Mouse (Mus musculus): ENCODE measurements around the gene Acin1. TPM values are rescaled to one million over a fixed set of nuclear protein-coding genes. Genes with fewer than 3 reads are reported as not detected.
"Not testable (repeated sequence)": the region's sequence is repeated elsewhere in the genome, so short reads cannot be mapped to it uniquely, and the experiment has no call there.

The Acin1 gene
- total RNA-seq, 2 experiments from 2014 or later, result 126 to 237 TPM

DNA sequence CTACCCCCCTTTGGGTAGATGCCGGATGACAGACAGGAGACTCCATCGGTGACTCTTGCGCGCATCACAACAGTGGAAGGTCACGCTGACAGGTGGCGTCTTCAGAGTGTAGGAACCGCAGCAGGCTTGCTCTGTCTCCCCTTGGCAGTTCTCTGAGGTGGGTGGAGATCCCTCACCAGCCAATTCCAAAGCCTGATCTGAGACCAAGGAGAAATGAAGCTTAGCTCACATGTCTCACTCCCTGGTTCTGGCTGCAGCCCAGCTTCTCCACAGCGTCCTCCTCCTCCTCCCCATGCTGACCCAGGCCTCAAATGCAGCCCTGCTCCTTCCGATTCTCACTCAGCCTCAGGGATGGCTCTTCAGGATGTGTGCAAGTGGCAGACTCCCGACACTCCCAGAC lies 61.8 kb downstream of the Acin1 start:
- intact Hi-C loops (cut with DNase I), result loop anchor here (5.0 kb wide), 1 partner anchor 58 kb away; no protein-coding TSS in a partner anchor
- no peak for DNase-seq (ENCODE audit: low spot score in 2 of 2)

DNA sequence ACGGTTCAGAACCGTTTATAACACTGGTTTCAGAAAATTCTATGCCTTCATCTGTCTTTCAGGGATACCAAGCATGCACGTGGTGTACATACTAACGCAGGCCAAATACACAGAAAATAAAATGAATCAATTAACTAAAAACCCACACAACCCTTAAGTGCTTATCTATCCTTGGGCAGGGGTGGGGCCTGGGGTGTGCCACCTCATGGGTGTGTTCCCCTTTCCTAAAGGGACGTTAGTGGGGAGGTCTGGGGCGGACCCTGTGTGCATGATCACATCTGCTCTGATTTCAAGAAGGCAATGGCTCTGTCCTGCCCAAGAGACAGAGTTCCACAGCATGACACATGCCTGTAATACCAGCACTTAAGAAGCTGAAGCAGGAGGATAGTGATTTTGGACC lies 63.4 kb downstream of the Acin1 start:
- intact Hi-C loops (cut with DNase I), result loop anchor here (5.0 kb wide), 1 partner anchor 56 kb away; no protein-coding TSS in a partner anchor
- no peak for DNase-seq (ENCODE audit: low spot score in 2 of 2)

DNA sequence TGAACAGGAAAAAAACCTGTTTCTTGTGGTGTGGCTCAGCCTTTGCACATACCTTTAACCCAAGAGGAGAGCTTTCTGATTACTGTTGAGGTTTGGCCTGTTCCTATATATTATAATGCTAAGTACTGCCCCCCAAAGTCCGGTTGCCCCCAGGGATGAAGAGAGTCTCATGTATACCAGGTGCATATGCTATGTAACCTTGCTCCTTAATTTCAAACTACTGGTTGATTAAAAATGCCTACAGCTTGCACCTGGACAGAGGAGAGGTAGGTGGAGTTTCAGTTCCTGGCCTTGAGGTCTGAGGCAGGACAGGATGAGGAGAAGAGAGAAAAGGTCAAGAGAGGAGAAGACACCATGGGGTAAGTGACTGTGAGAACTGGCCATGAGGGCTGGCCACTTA lies 65.6 kb downstream of the Acin1 start, which contains the start of gene Psmb11:
Gene Psmb11 (plus strand): TSS at position 301 of the 400 bp plus-strand sequence.
- no peak for DNase-seq (ENCODE audit: low spot score in 2 of 2)
- intact Hi-C loops (cut with DNase I), result loop anchor here (5.0 kb wide), 1 partner anchor 54 kb away; no protein-coding TSS in a partner anchor

DNA sequence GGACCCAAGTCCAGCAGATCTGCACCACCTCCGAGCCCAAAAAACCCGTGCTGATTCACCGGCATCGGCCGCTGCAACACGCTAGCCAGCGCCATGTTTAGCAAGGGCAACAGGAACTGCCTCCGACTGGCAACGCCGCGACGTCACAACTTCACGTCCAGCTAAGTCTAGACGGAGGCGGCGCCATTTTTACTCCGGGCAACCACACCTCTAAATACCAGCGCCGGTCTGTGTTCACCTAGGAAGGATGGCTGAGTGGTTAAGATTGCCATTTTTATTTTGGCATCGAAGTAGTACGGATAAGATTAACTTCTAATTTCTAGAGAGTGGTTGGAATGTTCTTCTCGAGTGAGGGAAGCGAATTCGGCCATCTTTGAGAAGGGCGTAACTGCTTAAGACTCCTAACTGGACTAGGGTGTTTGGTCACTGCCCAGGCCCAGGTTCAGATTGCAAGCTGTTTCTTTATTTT lies 68.8 kb downstream of the Acin1 start, which contains the start of gene Psmb5:
Gene Psmb5 (minus strand): TSS at position 126 of the 469 bp plus-strand sequence.
- peak; percentile 89 to 91 for DNase-seq (ENCODE audit: low spot score in 2 of 2)
- intact Hi-C loops (cut with DNase I), result no loop called here

DNA sequence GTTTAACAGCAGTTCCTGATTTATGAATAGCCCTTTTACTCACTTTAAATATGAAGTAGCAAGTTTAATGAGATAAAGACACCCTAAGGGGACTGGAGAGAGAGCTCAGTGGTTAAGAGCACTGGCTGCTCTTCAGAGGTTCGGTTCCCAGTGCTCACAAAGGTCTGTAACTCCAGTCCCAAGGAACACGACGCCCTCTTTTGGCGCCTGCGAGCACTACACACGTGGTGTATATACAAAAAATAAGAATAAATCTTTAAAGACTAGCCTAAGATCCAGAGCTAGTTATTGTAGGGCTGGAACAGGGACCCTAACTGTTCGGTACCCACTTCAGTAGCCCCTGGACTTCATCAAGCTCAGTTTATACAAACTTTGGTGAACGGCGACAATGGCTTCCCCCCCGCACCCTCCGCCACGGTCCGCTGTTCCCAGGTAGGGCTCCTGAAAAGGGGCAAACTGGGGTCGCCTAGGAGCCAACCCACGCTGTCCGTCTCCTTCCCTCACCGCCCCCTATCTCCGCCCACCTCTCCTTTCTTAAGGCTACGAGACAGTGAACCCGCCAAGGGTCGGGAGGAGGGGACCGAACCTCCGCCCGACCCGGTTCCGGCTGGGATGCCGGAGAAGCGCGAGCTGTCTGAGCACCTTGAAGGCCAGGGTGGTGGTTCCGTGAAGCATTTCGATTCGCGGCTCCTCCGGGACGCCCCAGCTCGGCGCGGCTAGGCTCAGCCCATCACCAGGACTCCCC lies 69.4 kb downstream of the Acin1 start:
- intact Hi-C loops (cut with DNase I), result no loop called here
- DNase-seq (ENCODE audit: low spot score in 2 of 2), result no peak

DNA sequence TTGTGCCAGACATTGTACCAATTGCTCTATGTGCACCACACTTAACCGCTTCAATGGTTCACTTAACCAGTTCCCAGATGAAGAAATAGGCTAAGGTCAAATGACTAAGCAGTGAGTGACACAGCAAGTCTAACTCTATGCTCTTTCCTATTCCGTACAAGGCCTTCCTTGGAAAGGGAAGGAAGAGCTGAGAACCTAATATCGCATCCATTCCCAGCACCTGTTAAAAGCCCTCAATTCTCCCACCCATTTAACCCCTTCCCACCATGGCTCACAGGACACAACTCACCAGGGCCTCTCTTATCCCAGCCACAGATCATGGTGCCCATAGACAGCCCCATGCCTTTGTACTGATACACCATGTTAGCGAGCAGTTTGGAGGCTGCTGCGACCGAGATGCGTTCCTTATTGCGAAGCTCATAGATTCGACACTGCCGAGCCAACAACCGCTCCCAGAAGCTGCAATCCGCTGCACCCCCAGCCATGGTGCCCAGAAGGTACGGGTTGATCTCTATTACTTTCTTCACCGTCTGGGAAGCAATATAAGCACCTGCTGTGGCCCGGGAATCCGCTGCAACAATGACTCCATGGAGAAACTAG lies 70.4 kb downstream of the Acin1 start:
- intact Hi-C loops (cut with DNase I), result no loop called here
- no peak for DNase-seq (ENCODE audit: low spot score in 2 of 2)

DNA sequence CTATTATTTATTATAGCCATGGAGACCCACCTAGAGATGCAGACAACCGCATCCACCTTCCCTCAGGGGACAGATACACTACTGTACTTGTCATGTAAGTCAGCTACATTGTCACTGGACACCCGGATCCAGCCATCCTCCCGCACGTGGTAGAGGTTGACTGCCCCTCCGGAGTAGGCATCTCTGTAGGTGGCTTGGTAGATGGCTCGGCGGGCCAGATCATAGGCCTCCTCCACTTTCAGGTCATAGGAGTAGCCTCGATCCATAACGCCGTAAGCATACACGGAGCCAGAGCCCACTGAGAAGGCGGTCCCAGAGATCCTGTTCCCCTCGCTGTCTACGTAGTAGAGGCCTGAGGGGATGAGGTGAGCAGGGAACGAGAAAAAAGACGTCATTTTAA lies 72.6 kb downstream of the Acin1 start:
- DNase-seq (ENCODE audit: low spot score in 2 of 2); intact Hi-C loops (cut with DNase I): not testable (repeated sequence)

DNA sequence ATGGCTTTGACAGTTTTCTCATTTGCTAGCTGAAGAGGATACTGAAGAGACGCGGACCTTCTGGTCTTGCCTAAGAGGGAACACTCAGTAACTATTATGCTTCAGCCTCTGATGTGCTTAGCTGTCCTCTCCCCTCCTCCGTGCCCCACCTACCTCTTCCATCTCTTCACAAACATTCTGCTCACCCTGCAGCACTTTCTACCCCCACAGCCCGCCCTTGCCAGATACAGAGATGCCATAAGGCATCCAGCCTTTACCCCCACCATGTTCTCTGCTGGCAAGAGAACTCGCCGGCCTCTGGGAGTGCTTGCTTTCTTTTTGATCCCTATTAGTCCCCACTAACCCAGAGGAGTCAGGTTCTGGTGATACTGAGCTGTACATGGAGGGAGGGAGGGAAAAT lies 76.1 kb downstream of the Acin1 start:
- DNase-seq (ENCODE audit: low spot score in 2 of 2), result peak; percentile 33 to 65
- intact Hi-C loops (cut with DNase I), result no loop called here

DNA sequence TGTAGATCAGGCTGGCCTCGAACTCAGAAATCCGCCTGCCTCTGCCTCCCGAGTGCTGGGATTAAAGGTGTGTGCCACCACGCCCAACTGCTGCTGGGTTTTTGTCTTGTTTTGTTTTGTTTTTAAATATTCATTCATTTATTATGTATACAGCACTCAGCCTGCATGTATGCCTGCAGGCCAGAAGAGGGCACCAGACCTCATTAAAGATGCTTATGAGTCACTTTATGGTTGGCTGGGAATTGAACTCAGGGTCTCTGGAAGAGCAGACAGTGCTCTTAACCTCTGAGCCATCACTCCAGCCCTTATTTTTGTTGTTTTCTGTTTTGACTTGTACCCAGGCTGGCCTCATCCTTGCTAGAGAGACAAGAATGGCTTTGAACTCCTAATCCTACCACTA lies 76.8 kb downstream of the Acin1 start:
- intact Hi-C loops (cut with DNase I), result loop anchor here (5.0 kb wide), 1 partner anchor 32 kb away; the partner anchor contains the start of genes Cdh24 and Gm17606
- DNase-seq (ENCODE audit: low spot score in 2 of 2), result no peak

DNA sequence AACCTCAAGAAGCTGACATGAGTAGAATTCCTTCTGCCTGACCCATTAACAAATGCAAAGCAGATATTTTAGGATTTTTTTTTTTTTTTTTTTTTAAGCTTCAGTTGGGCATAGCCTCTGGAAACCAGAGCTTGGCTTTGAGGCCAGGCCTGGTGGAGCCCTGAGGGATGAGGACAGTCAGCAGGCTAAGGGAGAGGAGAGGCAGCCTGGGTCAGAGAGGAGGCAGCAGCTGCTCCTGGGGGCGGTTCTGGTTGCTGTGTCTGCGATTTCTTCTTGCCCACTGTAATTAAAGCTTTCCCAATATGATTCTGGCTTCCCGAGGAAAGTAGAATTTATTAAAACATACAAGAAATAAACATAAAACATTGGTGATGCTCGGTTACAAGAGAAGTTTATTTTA lies 77.5 kb downstream of the Acin1 start:
- intact Hi-C loops (cut with DNase I), result loop anchor here (5.0 kb wide), 1 partner anchor 33 kb away; the partner anchor contains the start of genes Cdh24 and Gm17606
- no peak for DNase-seq (ENCODE audit: low spot score in 2 of 2)

DNA sequence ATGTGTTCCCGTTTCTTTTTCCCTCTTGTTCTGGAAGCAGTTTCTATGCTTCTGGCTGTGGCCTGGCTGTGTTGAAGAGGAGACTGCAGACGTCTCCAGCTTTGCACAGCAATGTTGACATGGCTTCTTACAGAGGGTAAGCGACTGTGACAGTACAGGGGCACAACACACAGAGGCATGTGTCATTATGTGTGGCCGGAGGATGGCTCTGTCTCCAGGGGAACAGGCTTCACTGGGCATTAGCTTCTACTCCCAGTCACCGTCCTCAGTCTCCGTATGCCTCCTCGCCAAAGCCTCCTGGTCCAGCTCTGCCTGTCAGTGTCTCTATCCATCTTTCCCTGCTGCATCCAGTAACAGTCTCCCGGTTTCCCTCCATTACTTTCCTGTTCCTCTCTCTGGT lies 79.5 kb downstream of the Acin1 start:
- intact Hi-C loops (cut with DNase I), result loop anchor here (5.0 kb wide), 1 partner anchor 35 kb away; the partner anchor contains the start of genes Cdh24 and Gm17606
- DNase-seq (ENCODE audit: low spot score in 2 of 2), result no peak

DNA sequence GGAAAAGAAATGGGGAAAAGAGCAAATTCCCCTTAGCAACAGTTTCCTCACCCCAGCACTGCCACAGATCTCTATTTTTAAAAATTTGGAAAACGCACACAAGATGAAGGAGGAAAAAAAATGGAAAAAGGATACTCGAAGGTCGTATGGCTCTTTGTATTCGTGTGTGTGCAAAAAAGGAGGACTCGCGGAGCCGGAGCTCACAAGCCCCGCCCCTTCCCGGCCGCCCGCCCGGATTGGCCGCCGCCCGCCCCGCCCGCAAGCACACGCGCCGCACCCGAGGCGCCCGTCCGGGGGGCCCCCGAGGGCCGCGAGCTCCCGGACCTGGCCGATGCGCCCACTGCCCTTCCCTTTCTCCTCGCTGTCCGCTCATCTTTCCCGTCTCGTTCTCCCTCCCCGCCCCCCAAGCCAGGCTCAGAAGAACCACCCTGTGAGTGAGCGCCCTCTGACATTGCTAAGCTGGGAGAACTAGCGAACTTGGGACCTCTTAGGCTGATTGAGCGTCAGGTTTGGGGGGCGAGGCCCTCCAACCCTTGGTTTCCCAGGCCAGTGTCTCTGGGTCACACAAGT lies 80.9 kb downstream of the Acin1 start, which contains the start of gene 4931414P19Rik:
Gene 4931414P19Rik (minus strand): TSS at position 242 of the 570 bp plus-strand sequence.
- DNase-seq (ENCODE audit: low spot score in 2 of 2), result peak; percentile 67 to 68

DNA sequence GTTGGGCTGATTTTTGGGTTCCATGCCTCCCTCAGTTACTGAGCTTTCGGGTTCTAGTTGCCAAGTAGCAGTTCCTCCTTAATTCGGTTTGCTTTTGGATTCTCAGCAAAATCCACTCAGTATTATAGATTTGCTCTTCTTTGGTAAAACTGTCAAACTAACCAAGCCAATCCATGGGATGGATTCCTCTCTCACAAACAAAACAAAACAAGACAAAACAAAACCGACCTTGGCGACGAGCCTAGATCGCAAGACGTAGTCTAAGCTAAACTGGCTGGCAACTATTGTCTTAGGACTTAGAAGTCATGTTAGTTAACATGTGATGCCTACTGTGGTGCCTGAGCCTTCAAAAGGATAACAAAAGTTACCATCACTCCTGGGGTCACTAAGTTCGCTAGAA lies 83.0 kb downstream of the Acin1 start:
- DNase-seq (ENCODE audit: low spot score in 2 of 2), result no peak
- intact Hi-C loops (cut with DNase I), result no loop called here

More for the DNA sequence above, 80.9 kb downstream of the Acin1 start, which contains the start of gene 4931414P19Rik:
- intact Hi-C loops (cut with DNase I), result loop anchor here (5.0 kb wide), 1 partner anchor 36 kb away; the partner anchor contains the start of genes Cdh24 and Gm17606

DNA sequence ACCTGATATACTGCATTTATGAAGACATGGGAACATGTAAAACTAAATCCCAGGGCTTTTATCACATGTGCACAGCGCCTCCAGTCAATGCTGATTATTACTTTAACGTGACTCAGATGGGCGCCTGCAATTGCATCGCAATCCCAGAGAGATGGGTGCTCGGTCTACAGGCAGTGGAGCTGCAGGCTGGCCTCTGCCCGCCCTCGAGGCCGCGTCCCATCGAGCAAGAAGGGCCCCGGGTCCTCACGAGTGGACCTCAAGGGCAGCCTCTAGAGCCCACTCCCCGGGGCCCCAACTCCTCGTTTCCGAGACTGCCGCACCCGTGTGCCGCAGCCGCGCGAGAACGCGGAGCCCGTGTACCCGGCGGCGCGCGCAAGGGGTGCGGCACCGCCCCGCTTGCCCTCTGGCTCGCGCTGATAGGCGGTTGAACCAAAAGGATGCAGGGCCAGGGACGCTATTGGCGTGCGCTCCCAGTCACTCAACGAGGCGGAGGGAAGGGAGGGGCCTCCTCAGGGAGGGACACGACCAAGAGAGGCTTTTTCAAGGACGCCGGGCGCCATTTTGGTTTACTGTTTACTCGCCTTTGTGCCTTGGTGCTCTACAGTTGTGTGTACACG lies 83.6 kb downstream of the Acin1 start:
- intact Hi-C loops (cut with DNase I), result no loop called here
- DNase-seq (ENCODE audit: low spot score in 2 of 2), result peak; percentile 94 to 95

DNA sequence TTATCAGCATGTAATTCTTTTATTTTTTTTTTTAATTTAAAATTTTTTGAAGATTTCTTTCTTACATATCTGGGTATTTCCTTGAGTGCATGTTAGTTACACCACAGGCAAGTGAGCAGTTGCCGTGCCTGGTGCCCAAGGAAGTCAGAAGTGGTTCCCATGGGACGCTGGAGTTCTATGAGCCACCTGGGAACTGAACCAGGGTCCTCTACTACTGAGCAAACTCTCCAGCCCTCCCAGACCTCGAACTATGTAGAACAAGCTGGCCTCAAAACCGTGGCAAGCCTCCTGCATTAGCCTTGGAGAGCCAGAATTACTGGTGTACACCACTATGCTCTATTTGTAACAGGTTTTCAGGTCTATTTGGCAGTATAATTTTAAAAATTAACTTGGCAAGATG lies 84.1 kb downstream of the Acin1 start:
- intact Hi-C loops (cut with DNase I), result no loop called here
- no peak for DNase-seq (ENCODE audit: low spot score in 2 of 2)

DNA sequence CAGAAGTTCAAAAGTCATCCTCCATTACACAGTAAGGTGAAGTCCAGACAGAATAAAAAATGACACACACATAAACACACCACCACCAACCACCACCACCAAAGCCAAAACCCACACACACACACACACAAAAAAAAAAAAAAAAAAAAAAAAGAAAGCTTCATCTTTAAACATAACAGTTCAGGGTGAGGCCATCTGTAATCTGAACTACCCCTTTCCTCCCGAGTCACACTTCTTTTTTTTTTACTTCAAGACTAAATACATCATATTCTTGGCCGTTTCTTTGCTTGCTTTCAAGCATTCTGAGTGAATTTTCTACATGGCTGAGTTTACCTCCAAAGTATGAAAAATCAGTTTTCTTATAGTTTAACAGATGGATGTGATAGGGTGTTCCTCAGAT lies 85.1 kb downstream of the Acin1 start:
- intact Hi-C loops (cut with DNase I), result no loop called here
- no peak for DNase-seq (ENCODE audit: low spot score in 2 of 2)

DNA sequence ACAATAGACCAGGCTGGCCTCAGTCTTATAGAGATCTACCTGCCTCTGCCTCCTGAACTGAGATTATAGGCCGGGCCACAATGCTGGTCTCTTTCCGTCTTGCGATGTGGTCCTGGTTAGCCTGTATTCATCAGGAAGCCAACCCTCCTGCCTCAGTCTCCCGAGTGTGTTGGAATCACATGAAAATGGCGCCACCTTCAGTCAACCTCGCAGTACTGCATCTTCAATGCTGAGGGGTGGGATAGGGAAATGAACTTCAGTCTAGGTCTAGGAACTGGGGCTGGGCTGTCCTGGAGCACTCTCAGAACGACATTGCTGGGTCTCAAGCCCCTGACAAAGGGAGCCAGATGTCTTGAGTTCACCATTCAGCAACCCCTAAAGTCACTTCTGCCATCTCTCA lies 89.6 kb downstream of the Acin1 start:
- no peak for DNase-seq (ENCODE audit: low spot score in 2 of 2)
- intact Hi-C loops (cut with DNase I), result no loop called here

DNA sequence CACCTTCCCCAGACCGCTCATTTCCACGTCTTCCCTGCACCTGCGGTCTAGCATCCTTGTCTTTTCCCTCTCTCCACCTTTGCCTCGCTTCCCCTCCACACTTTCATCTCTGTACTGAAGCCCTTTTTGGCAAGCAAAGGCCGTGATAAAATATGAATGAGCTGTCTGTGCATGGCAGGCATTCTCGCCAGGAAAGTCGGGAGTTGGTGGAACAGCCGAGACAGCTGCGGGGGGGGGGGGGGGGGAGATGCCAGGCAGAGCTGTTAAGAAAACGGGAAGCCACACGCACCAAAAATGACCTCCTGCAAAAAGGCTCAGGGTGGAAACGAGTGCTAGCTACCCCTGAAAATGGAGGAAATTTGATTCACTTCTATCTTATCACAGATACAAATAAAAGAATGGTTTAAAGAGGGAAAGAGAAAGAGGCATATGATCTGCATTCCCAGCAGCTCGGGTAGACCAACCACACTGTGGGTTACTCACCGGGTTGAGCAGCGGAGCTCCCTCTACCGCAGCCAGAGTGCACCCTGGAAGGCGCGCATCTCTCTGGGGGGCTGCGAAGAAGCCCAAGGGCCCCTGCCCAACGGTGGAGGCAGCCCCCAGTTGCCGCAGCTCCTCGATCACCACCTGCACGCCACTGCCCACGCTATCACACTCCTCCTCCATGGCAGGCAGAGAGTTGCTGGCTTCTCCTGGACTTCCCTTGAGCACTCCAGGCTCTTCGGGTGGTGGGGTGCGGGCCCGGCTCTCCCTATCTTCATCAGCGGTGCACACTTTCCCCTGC lies 91.9 kb downstream of the Acin1 start:
- intact Hi-C loops (cut with DNase I), result no loop called here
- peak; percentile 56 to 73 for DNase-seq (ENCODE audit: low spot score in 2 of 2)

DNA sequence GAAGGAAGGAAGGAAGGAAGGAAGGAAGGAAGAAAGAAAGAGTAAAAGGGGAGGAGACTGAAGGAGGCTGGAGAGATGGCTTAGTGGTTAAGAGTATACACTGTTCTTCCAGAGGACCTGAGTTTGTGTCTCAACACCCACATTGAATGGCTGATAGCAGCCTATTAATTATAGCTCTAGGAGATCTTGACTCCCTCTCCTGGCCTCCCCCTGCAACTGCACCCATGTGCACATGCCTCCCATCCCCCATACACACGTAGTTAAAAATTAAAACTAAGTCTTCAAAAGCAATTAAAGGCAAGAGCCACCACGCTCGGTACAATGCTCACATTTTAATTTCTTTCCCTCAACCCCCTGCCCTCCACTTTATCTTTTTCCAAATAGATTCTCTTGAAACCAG lies 92.7 kb downstream of the Acin1 start:
- intact Hi-C loops (cut with DNase I), result no loop called here
- DNase-seq (ENCODE audit: low spot score in 2 of 2), result no peak
